Mouse (Mus musculus) CH12.LX (cell line): ENCODE results near the gene Rita1.

Experiments
- CTCF ChIP-seq, 2 experiments: IDR thresholded peaks in 1 of 2; conservative IDR thresholded peaks in 1 of 2; 2 replicates each; pipeline ENCODE4 v1.5.1; 2011 to 2012; ENCODE audit warnings: low read depth in 2 of 2, low read length in 2 of 2, improper control_type of control experiment in 1 of 2, inconsistent platforms in 1 of 2, mild to moderate bottlenecking in 1 of 2, moderate library complexity in 1 of 2
- EP300 ChIP-seq: IDR thresholded peaks from 2 replicates; pipeline ENCODE4 v1.6.1; 2011; ENCODE audit warnings: low read length, improper control_type of control experiment
- KAT2A ChIP-seq: IDR thresholded peaks from 2 replicates; pipeline ENCODE4 v1.6.1; 2012; ENCODE audit warnings: low read length, improper control_type of control experiment, inconsistent platforms; ENCODE audit not compliant: insufficient replicate concordance
- NELFE ChIP-seq: IDR thresholded peaks from 2 replicates; pipeline ENCODE4 v1.6.1; 2011; ENCODE audit warnings: low read depth, low read length, improper control_type of control experiment
- POLR2A ChIP-seq: IDR thresholded peaks from 2 replicates; pipeline ENCODE4 v1.6.1; 2011; ENCODE audit warnings: low read depth, mild to moderate bottlenecking, improper control_type of control experiment, low read length
- POLR2AphosphoS2 ChIP-seq: IDR thresholded peaks from 2 replicates; pipeline ENCODE4 v1.6.1; 2011; ENCODE audit warnings: low read depth, low read length, improper control_type of control experiment
- RAD21 ChIP-seq: IDR thresholded peaks from 2 replicates; pipeline ENCODE4 v1.6.1; 2011; ENCODE audit warnings: low read depth, mild to moderate bottlenecking, low read length, improper control_type of control experiment, moderate library complexity
- TBP ChIP-seq: conservative IDR thresholded peaks from 2 replicates; pipeline ENCODE4 v1.6.1; 2011; ENCODE audit warnings: low read depth, low read length, improper control_type of control experiment
- USF1 ChIP-seq: IDR thresholded peaks from 2 replicates; pipeline ENCODE4 v1.6.1; 2014; ENCODE audit warnings: low read depth, mild to moderate bottlenecking, inconsistent platforms, low read length, improper control_type of control experiment
- ZNF384 ChIP-seq: IDR thresholded peaks from 2 replicates; pipeline ENCODE4 v1.6.1; 2012; ENCODE audit warnings: low read depth, low read length, improper control_type of control experiment, inconsistent platforms

DNA sequence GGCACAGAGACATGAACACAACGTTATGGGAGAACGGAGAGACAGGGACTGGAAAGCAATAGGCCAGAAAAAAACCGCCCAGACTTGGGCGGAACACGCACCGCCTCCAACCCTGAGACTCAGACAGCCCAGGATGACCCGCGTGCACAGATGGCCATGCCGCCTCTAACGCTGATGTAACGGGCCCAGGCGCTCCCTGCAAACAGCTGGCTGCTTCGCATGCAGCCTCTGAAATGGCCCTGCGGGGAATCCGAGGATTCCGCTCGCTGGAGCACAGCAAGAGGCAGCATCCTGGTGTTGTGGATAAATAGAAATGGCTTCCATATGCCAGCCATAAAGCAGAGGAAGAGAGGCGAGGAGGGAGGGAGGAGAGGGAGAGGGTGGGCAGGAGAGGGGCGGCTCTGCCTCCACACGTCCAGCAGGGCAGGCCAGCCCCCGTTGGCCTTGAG, 45.1 kb downstream of the Rita1 start:
- TF ChIP-seq ZNF384 (no peak), CTCF (conservative IDR thresholded peaks at IDR 0.05 in 1 of 2, IDR thresholded peaks at IDR 0.05 in 1 of 2; ENCODE audit: low read depth in 2 of 2, low read length in 2 of 2) (no peak), EP300 (no peak), TBP (no peak), NELFE (no peak), RAD21 (no peak), KAT2A (no peak), POLR2A (no peak), POLR2AphosphoS2 (no peak), USF1 (no peak)
